Mouse (Mus musculus) cerebellum, adult 2 months (tissue): ENCODE results near the gene Ctbp2.

Experiments used
- CTCF ChIP-seq: fragments of 200-500 bp; IDR thresholded peaks from 2 replicates; pipeline ENCODE4 v1.5.1; 2011; ENCODE audit warnings: low read depth, mild to moderate bottlenecking, control low read depth, low read length, moderate library complexity, borderline replicate concordance; ENCODE audit not compliant: insufficient read depth
- POLR2A ChIP-seq: fragments of 200-500 bp; IDR thresholded peaks from 2 replicates; pipeline ENCODE4 v1.6.1; 2011; ENCODE audit warnings: low read length, control low read depth, borderline replicate concordance; ENCODE audit not compliant: insufficient read depth

DNA sequence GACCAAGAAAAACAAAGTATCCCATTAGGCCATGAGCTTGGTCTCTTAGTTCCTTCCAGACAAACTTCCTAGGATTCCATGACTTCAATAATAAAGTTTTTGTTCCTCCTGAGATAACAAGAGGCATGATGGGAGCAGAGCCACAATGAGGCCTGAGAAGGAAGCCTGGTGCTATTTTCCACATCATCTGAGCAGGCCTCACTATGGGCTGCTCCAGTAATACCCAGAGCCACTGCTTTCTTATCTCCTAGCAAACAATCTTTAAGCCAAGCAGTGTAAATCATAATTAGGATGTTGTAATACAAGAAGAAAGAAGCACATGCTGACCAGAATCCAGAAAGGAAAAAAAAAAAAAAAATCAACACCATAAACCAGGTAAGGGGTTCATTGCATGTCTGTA, 7.6 kb downstream of the Ctbp2 start:
- TF ChIP-seq POLR2A: no peak
- TF ChIP-seq CTCF: no peak
